Mouse (Mus musculus) ES-Bruce4 (cell line): ENCODE results near the gene Ociad2. TPM values are rescaled to one million over a fixed set of nuclear protein-coding genes. Genes with fewer than 3 reads are reported as not detected.

Experiments used
- H3K27ac ChIP-seq: 2 replicates; pipeline ENCODE4 v1.5.1; 2012; ENCODE audit warnings: low read length, inconsistent platforms; ENCODE audit not compliant: insufficient read depth
- H3K27me3 ChIP-seq: 2 replicates; pipeline ENCODE4 v1.6.1; 2012; ENCODE audit warnings: mild to moderate bottlenecking, low read length, inconsistent platforms; ENCODE audit not compliant: control insufficient read depth, poor library complexity, insufficient read depth, severe bottlenecking
- H3K36me3 ChIP-seq: 2 replicates; pipeline ENCODE4 v1.6.1; 2012; ENCODE audit warnings: inconsistent platforms, mild to moderate bottlenecking, low read length, moderate library complexity; ENCODE audit not compliant: control insufficient read depth, poor library complexity, insufficient read depth, severe bottlenecking
- H3K4me1 ChIP-seq: one replicate; pipeline ENCODE4 v1.8.1; 2011; ENCODE audit warnings: low read length; ENCODE audit not compliant: control insufficient read depth, insufficient read depth
- H3K4me3 ChIP-seq: 2 replicates; pipeline ENCODE4 v1.5.1; 2011; ENCODE audit warnings: low read depth, mild to moderate bottlenecking, low read length
- H3K9ac ChIP-seq: 2 replicates; pipeline ENCODE4 v1.6.1; 2012; ENCODE audit warnings: low read depth, mild to moderate bottlenecking, inconsistent platforms; ENCODE audit not compliant: poor library complexity, severe bottlenecking
- H3K9me3 ChIP-seq: replicated peaks from 2 replicates; pipeline ENCODE4 v1.6.1; 2012; ENCODE audit warnings: mild to moderate bottlenecking, low read length, inconsistent platforms; ENCODE audit not compliant: control insufficient read depth, poor library complexity, insufficient read depth, severe bottlenecking
- CTCF ChIP-seq: IDR thresholded peaks from one replicate; pipeline ENCODE4 v1.8.1; 2011; ENCODE audit warnings: low read depth, low read length
- EP300 ChIP-seq: IDR thresholded peaks from 2 replicates; pipeline ENCODE4 v1.6.1; 2011; ENCODE audit warnings: low read depth, low read length; ENCODE audit not compliant: insufficient read depth
- POLR2A ChIP-seq: IDR thresholded peaks from one replicate; pipeline ENCODE4 v1.8.1; 2011; ENCODE audit warnings: low read length; ENCODE audit not compliant: insufficient read depth
- polyA plus RNA-seq: library from polyadenylated mRNA; stranded (reverse); fragments of >200 nt; gene quantifications from 2 replicates; pipeline ENCODE4 v1.2.4, GENCODE M21; 2011; ENCODE audit warnings: low read depth; ENCODE audit not compliant: missing spikeins, insufficient read depth, insufficient read length

Gene Ociad2
- polyA plus RNA-seq, 1 experiment, result 4.9 TPM

GRCm38 (mm10) chr5:73379908-73380307 lies 39.1 kb upstream of the Ociad2 start:
- Histone ChIP-seq H3K9me3 (no peaks in the 10 kb centered on the region), H3K36me3 (no peaks in the 10 kb centered on the region), H3K4me3 (no peak overlapping the region), H3K9ac (no peak overlapping the region), H3K4me1 (no peaks in the 10 kb centered on the region), H3K27me3 (no peaks in the 10 kb centered on the region), H3K27ac (no peak overlapping the region)
- TF ChIP-seq CTCF, result peak; percentile 64
- no peak for TF ChIP-seq EP300
- no peak for TF ChIP-seq POLR2A

- H3K36me3 ChIP-seq, result no peaks in the 10 kb centered on the region
- H3K4me3 ChIP-seq, result no peak overlapping the region
- H3K27me3 ChIP-seq, result no peaks in the 10 kb centered on the region
- H3K27ac ChIP-seq, result no peak overlapping the region
- TF ChIP-seq POLR2A (no peak), CTCF (no peak), EP300 (no peak)
- no peak overlapping the region for H3K9ac ChIP-seq
- no peaks in the 10 kb centered on the region for H3K9me3 ChIP-seq
- H3K4me1 ChIP-seq, result no peaks in the 10 kb centered on the region
These were observed 35.7 kb upstream of the Ociad2 start for GRCm38 (mm10) chr5:73376491-73376890.

GRCm38 (mm10) chr5:73376041-73376440 lies 35.2 kb upstream of the Ociad2 start:
- no peaks in the 10 kb centered on the region for H3K27me3 ChIP-seq

GRCm38 (mm10) chr5:73373184-73373583 lies 32.4 kb upstream of the Ociad2 start:
- no peaks in the 10 kb centered on the region for H3K36me3 ChIP-seq
- no peak overlapping the region for H3K9ac ChIP-seq
- no peak for TF ChIP-seq EP300
- H3K9me3 ChIP-seq, result no peaks in the 10 kb centered on the region
- H3K4me1 ChIP-seq, result peaks cover 3% of the 10 kb centered on the region
- no peaks in the 10 kb centered on the region; the same call in 1 of the 2 replicates for H3K27me3 ChIP-seq
- no peak overlapping the region for H3K4me3 ChIP-seq
- H3K27ac ChIP-seq, result no peak overlapping the region

More at GRCm38 (mm10) chr5:73376041-73376440, 35.2 kb upstream of the Ociad2 start:
- Histone ChIP-seq H3K36me3 (no peaks in the 10 kb centered on the region), H3K27ac (no peak overlapping the region), H3K4me3 (no peak overlapping the region), H3K9me3 (no peaks in the 10 kb centered on the region), H3K9ac (no peak overlapping the region), H3K4me1 (no peaks in the 10 kb centered on the region)
- no peak for TF ChIP-seq EP300
- TF ChIP-seq POLR2A, result no peak
- no peak for TF ChIP-seq CTCF

GRCm38 (mm10) chr5:73372601-73373000 lies 31.8 kb upstream of the Ociad2 start:
- Histone ChIP-seq H3K4me1 (peaks cover 5% of the 10 kb centered on the region), H3K9me3 (no peaks in the 10 kb centered on the region), H3K36me3 (no peaks in the 10 kb centered on the region), H3K9ac (no peak overlapping the region), H3K4me3 (no peak overlapping the region), H3K27ac (no peak overlapping the region), H3K27me3 (no peaks in the 10 kb centered on the region; the same call in 1 of the 2 replicates)
- no peak for TF ChIP-seq CTCF
- TF ChIP-seq POLR2A, result no peak
- no peak for TF ChIP-seq EP300

- Histone ChIP-seq H3K4me3 (no peak overlapping the region), H3K9me3 (no peaks in the 10 kb centered on the region), H3K27ac (no peak overlapping the region), H3K4me1 (peaks cover 5% of the 10 kb centered on the region), H3K9ac (no peak overlapping the region), H3K36me3 (no peaks in the 10 kb centered on the region), H3K27me3 (no peaks in the 10 kb centered on the region; the same call in 1 of the 2 replicates)
- TF ChIP-seq EP300 (no peak), CTCF (no peak), POLR2A (no peak)
These were observed 28.9 kb upstream of the Ociad2 start for GRCm38 (mm10) chr5:73369731-73370130.
